Mouse (Mus musculus): ENCODE results near the gene Vasp. TPM values are rescaled to one million over a fixed set of nuclear protein-coding genes. Genes with fewer than 3 reads are reported as not detected.

Gene Vasp
- total RNA-seq, 2 experiments from 2014 or later: 84.0 to 98.6 TPM

GRCm38 (mm10) chr7:19279581-19280114 is 8.0 kb upstream of the Vasp start, which contains the start of gene Ppm1n:
Gene Ppm1n, minus strand, starts transcription at chr7:19280064.
- intact Hi-C loops (cut with DNase I): loop anchor here (2.0 to 5.0 kb wide), 2 partner anchors 41 to 102 kb away; partner anchors contain the start of gene Eml2
- DNase-seq: no peak

- intact Hi-C loops (cut with DNase I): no loop called here
- no peak for DNase-seq
Measured at GRCm38 (mm10) chr7:19279052-19279451, 7.4 kb upstream of the Vasp start.

- DNase-seq: no peak
- intact Hi-C loops (cut with DNase I): loop anchor here (1.0 kb wide), 1 partner anchor 37 kb away; no protein-coding TSS in a partner anchor
Measured at GRCm38 (mm10) chr7:19276253-19276652, 4.6 kb upstream of the Vasp start.

- DNase-seq: peak; percentile 68 to 73
- intact Hi-C loops (cut with DNase I): no loop called here
Measured at GRCm38 (mm10) chr7:19272173-19272764, 652 bp upstream of the Vasp start.

GRCm38 (mm10) chr7:19270509-19271237 is 944 bp downstream of the Vasp start:
- peak; percentile 50 for DNase-seq
- intact Hi-C loops (cut with DNase I): no loop called here

- intact Hi-C loops (cut with DNase I): no loop called here
- DNase-seq: peak; percentile 82 to 87
Measured at GRCm38 (mm10) chr7:19269721-19270441, 1.7 kb downstream of the Vasp start.

GRCm38 (mm10) chr7:19268993-19269681 is 2.5 kb downstream of the Vasp start:
- intact Hi-C loops (cut with DNase I): no loop called here
- DNase-seq: peak in 1 of 2 experiments; percentile 26

- no peak for DNase-seq
- intact Hi-C loops (cut with DNase I): no loop called here
Measured at GRCm38 (mm10) chr7:19267051-19267450, 4.6 kb downstream of the Vasp start.

GRCm38 (mm10) chr7:19265928-19266822 is 5.4 kb downstream of the Vasp start:
- intact Hi-C loops (cut with DNase I): no loop called here
- peak in 1 of 2 experiments; percentile 31 for DNase-seq

GRCm38 (mm10) chr7:19265147-19265546 is 6.5 kb downstream of the Vasp start:
- intact Hi-C loops (cut with DNase I): no loop called here
- DNase-seq: peak; percentile 32 to 35

- peak; percentile 64 for DNase-seq
- intact Hi-C loops (cut with DNase I): no loop called here
Measured at GRCm38 (mm10) chr7:19258336-19258735, 13.3 kb downstream of the Vasp start.

GRCm38 (mm10) chr7:19257390-19258022 is 14.1 kb downstream of the Vasp start:
- peak; percentile 71 to 76 for DNase-seq
- intact Hi-C loops (cut with DNase I): no loop called here

- DNase-seq: no peak
- intact Hi-C loops (cut with DNase I): no loop called here
Measured at GRCm38 (mm10) chr7:19256567-19256966, 15.1 kb downstream of the Vasp start.

- no peak for DNase-seq
- intact Hi-C loops (cut with DNase I): no loop called here
Measured at GRCm38 (mm10) chr7:19255395-19255794, 16.2 kb downstream of the Vasp start.

GRCm38 (mm10) chr7:19253437-19253836 is 18.2 kb downstream of the Vasp start:
- no peak for DNase-seq
- intact Hi-C loops (cut with DNase I): no loop called here

GRCm38 (mm10) chr7:19252078-19252477 is 19.5 kb downstream of the Vasp start:
- DNase-seq: no peak
- intact Hi-C loops (cut with DNase I): no loop called here

GRCm38 (mm10) chr7:19247511-19247910 is 24.1 kb downstream of the Vasp start:
- DNase-seq: no peak
- intact Hi-C loops (cut with DNase I): no loop called here

GRCm38 (mm10) chr7:19246855-19247254 is 24.8 kb downstream of the Vasp start:
- intact Hi-C loops (cut with DNase I): no loop called here
- DNase-seq: no peak

- intact Hi-C loops (cut with DNase I): no loop called here
- no peak for DNase-seq
Measured at GRCm38 (mm10) chr7:19245083-19245482, 26.5 kb downstream of the Vasp start.
